Mouse (Mus musculus) liver, postnatal 0 days (tissue): Measurements from ENCODE around the gene Slc4a3.

Source experiments
- CTCF ChIP-seq: sonication (generic); IDR thresholded peaks from 2 replicates; pipeline ENCODE4 v1.5.1; 2016; ENCODE audit warnings: antibody characterized with exemption, low read depth
- EP300 ChIP-seq: IDR thresholded peaks from 2 replicates; pipeline ENCODE4 v1.6.1; 2016; ENCODE audit warnings: antibody characterized with exemption, low read depth, mild to moderate bottlenecking

- TF ChIP-seq EP300, result no peak
- TF ChIP-seq CTCF, result no peak
Observed at GRCm38 (mm10) chr1:75518427-75518826, 27.6 kb upstream of the Slc4a3 start.
